Mouse (Mus musculus) testis, adult 10 weeks (tissue): ENCODE results near the gene Kptn. TPM values are rescaled to one million over a fixed set of nuclear protein-coding genes. Genes with fewer than 3 reads are reported as not detected.

ENCODE experiments used
- polyA plus RNA-seq: library from polyadenylated mRNA; stranded (reverse); fragments of 350-450 nt; fragmentation: Illumina TruSeq; extraction: RNeasy Lipid Tissue Mini Kit (QIAGEN cat#74804); gene quantifications from one replicate; pipeline ENCODE4 v1.2.3, GENCODE M21; 2014; ENCODE audit warnings: low read depth, low replicate concordance

Kptn gene
- polyA plus RNA-seq: 2.6 TPM

DNA sequence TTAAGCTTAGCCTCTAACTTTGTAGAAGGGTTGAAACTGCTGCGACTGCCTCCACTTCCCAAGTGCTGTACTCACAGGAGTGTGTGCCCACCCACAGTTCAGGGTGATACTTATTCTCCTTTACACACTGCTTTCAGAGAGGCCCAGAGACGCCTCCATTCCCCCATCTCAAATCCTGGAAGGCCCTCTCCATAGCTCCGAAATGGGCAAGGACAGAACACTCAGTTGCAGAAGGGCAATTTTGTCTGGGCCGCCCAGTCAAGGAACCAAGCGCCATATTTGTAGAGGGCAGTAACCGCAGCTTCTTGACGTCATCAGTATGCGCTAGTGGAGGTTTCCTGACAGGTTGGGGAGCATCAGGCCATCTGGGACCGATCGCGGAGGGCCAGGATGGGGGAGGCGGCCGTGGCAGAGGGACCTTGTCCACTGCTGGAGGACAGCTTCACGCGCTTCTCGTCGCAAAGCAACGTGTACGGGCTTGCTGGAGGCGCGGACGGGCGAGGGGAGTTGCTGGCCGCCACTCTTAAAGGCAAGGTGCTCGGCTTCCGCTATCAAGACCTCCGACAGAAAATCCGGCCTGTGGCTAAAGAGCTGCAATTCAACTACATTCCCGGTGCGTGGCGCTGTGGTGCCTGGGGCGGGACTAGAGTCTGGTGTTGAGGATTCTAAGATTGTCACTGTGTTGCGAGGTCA, at the start of gene Kptn:
Gene Kptn, plus strand, starts transcription at position 327 of the 693 bp plus-strand sequence.

GRCm38 (mm10) chr7:16098021-16099017, 21.4 kb upstream of the Kptn start, which contains the start of gene Napa:
TSS of gene Napa (plus strand) at chr7:16098458.

GRCm38 (mm10) chr7:16129421-16129845, 9.7 kb downstream of the Kptn start, which contains the start of gene Slc8a2:
TSS of gene Slc8a2 (plus strand) at chr7:16129826.

GRCm38 (mm10) chr7:16174597-16175541, 55.2 kb downstream of the Kptn start, which contains the start of gene Meis3:
TSS of gene Meis3 (plus strand) at chr7:16175090.

Other genes with a start within 250 kb of the Kptn start
- not detected for gene Crx, start 239.9 kb upstream of the Kptn start, polyA plus RNA-seq
- gene Crxos, start 237.3 kb upstream of the Kptn start, polyA plus RNA-seq: not detected
- gene Selenow, start 197.5 kb upstream of the Kptn start, polyA plus RNA-seq: 12.0 TPM
- 9.3 TPM for gene Nop53, start 173.8 kb upstream of the Kptn start, polyA plus RNA-seq
- gene Ehd2, start 152.3 kb upstream of the Kptn start, polyA plus RNA-seq: 1.5 TPM
- 0.15 TPM for gene Bicra, start 72.0 kb upstream of the Kptn start, polyA plus RNA-seq
- gene Zfp541, start 58.1 kb upstream of the Kptn start, polyA plus RNA-seq: 18.6 TPM
- 32.6 TPM for gene Napa, start 21.4 kb upstream of the Kptn start, polyA plus RNA-seq
- 2.8 TPM for gene Slc8a2, start 9.9 kb downstream of the Kptn start, polyA plus RNA-seq
- gene Meis3, start 55.2 kb downstream of the Kptn start, polyA plus RNA-seq: not detected
- 0.32 TPM for gene Dhx34, start 102.1 kb downstream of the Kptn start, polyA plus RNA-seq
- gene C5ar2, start 124.3 kb downstream of the Kptn start, polyA plus RNA-seq: not detected
- 0.28 TPM for gene C5ar1, start 139.6 kb downstream of the Kptn start, polyA plus RNA-seq
- gene Inafm1, start 153.7 kb downstream of the Kptn start, polyA plus RNA-seq: 1.8 TPM
- 18.3 TPM for gene Ccdc9, start 166.9 kb downstream of the Kptn start, polyA plus RNA-seq
- gene Bbc3, start 188.5 kb downstream of the Kptn start, polyA plus RNA-seq: not detected